Mouse (Mus musculus) ZHBTc4 (cell line): Measurements from ENCODE around the gene Ccdc84.
"Not testable (repeated sequence)": the region's sequence is repeated elsewhere in the genome, so short reads cannot be mapped to it uniquely, and the experiment has no call there.

ENCODE experiments used
- DNase-seq: peaks from one replicate; pipeline ENCODE4 v3.0.0-alpha.2; 2011; ENCODE audit warnings: low read depth, low spot score

The Ccdc84 gene

GRCm38 (mm10) chr9:44361931-44362330, 56.4 kb downstream of the Ccdc84 start:
- not testable (repeated sequence) for DNase-seq

DNA sequence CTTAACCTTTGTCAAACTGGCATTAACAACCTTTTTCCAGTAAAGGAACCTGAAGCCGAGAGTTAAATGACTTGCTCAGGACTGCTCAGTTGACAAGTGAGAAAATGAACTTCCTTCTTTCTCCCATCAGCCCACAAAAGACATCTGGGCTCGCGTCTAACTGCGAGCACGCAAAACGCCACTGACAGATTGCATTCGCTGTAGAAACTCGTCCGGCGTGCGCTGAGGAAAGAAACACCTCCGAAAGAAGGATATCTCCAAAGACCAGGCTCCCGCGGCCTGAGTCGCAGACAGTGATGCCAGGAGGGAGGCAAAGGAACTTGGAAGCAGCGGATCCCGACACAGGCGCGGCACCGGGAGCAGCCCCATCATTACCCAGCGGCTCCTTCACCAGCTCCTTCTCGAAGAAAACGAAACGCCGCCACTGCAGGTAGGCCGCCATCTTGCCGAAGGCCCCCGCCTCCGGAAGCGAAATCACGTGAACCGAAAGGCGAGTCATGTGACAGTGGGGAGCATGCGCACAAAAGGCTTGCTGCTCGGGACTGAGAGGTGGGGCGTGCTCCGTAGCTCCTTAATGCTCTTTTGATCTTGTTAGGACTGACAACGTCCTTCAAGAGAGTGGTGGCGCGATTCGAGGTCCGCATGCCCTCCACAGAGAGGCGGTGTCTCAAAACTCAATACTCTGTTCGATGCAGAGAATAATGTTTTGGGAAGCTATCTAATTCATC, 57.0 kb downstream of the Ccdc84 start, which contains the start of gene Vps11:
TSS of gene Vps11 (minus strand) at position 481 of the 728 bp plus-strand sequence.
- DNase-seq = peak; percentile 98
